Mouse (Mus musculus) liver, embryonic 15.5 days (tissue): ENCODE measurements around the gene Pdzd2. TPM values are rescaled to one million over a fixed set of nuclear protein-coding genes. Genes with fewer than 3 reads are reported as not detected.

Experiments
- ATAC-seq: fragments of 200-750 bp; cut with Nextera tagmentation; 2 replicates; pipeline ENCODE4 v1.8.0; 2017; ENCODE audit warnings: moderate number of reproducible peaks, mild to moderate bottlenecking, moderate library complexity; ENCODE audit not compliant: insufficient read depth
- H3K27ac ChIP-seq: fragments of 300-500 bp; sonication (generic); replicated peaks from 2 replicates; pipeline ENCODE4 v1.5.1; 2015; ENCODE audit warnings: mild to moderate bottlenecking, inconsistent platforms
- H3K27me3 ChIP-seq: fragments of 300-500 bp; sonication (generic); 2 replicates; pipeline ENCODE4 v1.6.1; 2015; ENCODE audit warnings: mild to moderate bottlenecking, inconsistent platforms
- H3K36me3 ChIP-seq: fragments of 300-500 bp; sonication (generic); replicated peaks from 2 replicates; pipeline ENCODE4 v1.6.1; 2015; ENCODE audit warnings: moderate library complexity, mild to moderate bottlenecking, inconsistent platforms
- H3K4me1 ChIP-seq: fragments of 300-500 bp; sonication (generic); replicated peaks from 2 replicates; pipeline ENCODE4 v1.6.1; 2015; ENCODE audit warnings: inconsistent platforms
- H3K4me2 ChIP-seq: fragments of 300-500 bp; sonication (generic); 2 replicates; pipeline ENCODE4 v1.6.1; 2015; ENCODE audit warnings: moderate library complexity, mild to moderate bottlenecking, inconsistent platforms
- H3K4me3 ChIP-seq: fragments of 300-500 bp; sonication (generic); replicated peaks from 2 replicates; pipeline ENCODE4 v1.5.1; 2015; ENCODE audit warnings: mild to moderate bottlenecking, inconsistent platforms
- H3K9ac ChIP-seq: fragments of 300-500 bp; sonication (generic); 2 replicates; pipeline ENCODE4 v1.6.1; 2015; ENCODE audit warnings: moderate library complexity, mild to moderate bottlenecking, inconsistent platforms
- H3K9me3 ChIP-seq: fragments of 300-500 bp; sonication (generic); replicated peaks from 2 replicates; pipeline ENCODE4 v1.6.1; 2016; ENCODE audit warnings: inconsistent platforms
- WGBS: fragments of 180-500 bp; shearing (Covaris S2); methylation state at CpG from one replicate; pipeline ENCODE4 v1.1.7; 2015; ENCODE audit warnings: mixed read lengths; ENCODE audit not compliant: insufficient replicate concordance; 5-methylcytosine and 5-hydroxymethylcytosine counted together
- polyA plus RNA-seq: library from polyadenylated mRNA; unstranded; fragments of >200 nt; fragmentation: Nextera tagmentation; extraction: Ambion mirVana; gene quantifications from 2 replicates; pipeline ENCODE4 v1.2.1, GENCODE M21; 2015

The Pdzd2 gene
- polyA plus RNA-seq, 1 experiment from 2014 or later: 0.78 TPM

- Histone ChIP-seq H3K9ac (no peak overlapping the region), H3K4me3 (no peak overlapping the region), H3K27ac (no peak overlapping the region), H3K4me1 (no peaks in the 10 kb centered on the region), H3K36me3 (no peaks in the 10 kb centered on the region), H3K27me3 (no peaks in the 10 kb centered on the region), H3K9me3 (no peaks in the 10 kb centered on the region), H3K4me2 (no peak overlapping the region)
- 76% methylated on average over 10 of the region's 10 CpGs for WGBS
- ATAC-seq: no peak
These were observed 345.0 kb downstream of the Pdzd2 start for GRCm38 (mm10) chr15:12394758-12395157.

- Histone ChIP-seq H3K4me2 (no peak overlapping the region), H3K27ac (no peak overlapping the region), H3K9me3 (no peaks in the 10 kb centered on the region), H3K27me3 (no peaks in the 10 kb centered on the region), H3K9ac (no peak overlapping the region), H3K36me3 (no peaks in the 10 kb centered on the region), H3K4me3 (no peak overlapping the region), H3K4me1 (no peaks in the 10 kb centered on the region)
- ATAC-seq: no peak
- WGBS: 71% methylated on average over 15 of the region's 15 CpGs
These were observed 350.8 kb downstream of the Pdzd2 start for GRCm38 (mm10) chr15:12388726-12389489.

DNA sequence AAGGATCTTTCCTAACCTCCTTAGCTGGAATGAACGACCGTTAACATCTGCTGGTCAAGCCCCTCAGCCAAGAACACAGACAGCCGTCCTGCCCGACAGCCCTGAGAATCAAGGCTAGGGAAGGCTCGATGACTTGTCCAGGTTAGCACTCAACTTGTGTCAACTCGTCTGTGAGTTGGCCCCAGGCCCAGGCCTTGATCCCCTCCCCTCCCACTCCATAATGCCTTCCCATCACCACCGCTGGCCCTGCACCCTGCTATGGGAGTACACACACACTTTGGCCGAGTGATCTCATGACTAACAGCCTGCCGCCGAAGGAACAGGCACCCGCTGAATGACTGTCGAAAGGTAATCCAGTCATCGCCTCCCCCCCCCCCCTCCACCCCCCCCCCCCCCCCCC, 355.0 kb downstream of the Pdzd2 start:
- no peak overlapping the region for H3K9ac ChIP-seq
- H3K4me2 ChIP-seq: no peak overlapping the region
- H3K36me3 ChIP-seq: no peaks in the 10 kb centered on the region
- H3K9me3 ChIP-seq: no peaks in the 10 kb centered on the region
- no peaks in the 10 kb centered on the region for H3K27me3 ChIP-seq
- no peak overlapping the region for H3K4me3 ChIP-seq
- H3K27ac ChIP-seq: no peak overlapping the region
- 77% methylated on average over 13 of the region's 13 CpGs for WGBS
- no peaks in the 10 kb centered on the region for H3K4me1 ChIP-seq
- no peak for ATAC-seq

DNA sequence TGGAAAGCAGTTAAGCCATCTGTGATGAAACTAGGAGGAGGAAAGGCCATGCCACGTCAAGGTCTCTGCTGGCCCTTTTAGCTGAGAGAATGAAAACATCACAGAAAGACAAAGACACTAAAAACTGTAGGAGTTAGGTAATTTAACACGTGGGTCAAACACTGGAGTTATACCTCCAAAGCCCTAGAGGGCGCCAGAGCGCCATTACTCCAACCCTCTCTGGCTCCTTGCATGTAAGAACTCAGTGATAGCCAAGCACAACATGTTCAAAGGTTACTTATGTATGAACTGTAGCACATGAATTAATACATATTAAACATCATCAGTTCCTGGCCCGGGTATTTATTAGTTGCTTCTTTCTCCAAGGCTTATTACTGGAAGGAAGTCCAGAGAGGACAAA, 359.2 kb downstream of the Pdzd2 start:
- Histone ChIP-seq H3K9ac (no peak overlapping the region), H3K9me3 (no peaks in the 10 kb centered on the region), H3K27ac (no peak overlapping the region), H3K36me3 (no peaks in the 10 kb centered on the region), H3K4me3 (no peak overlapping the region), H3K27me3 (no peaks in the 10 kb centered on the region), H3K4me1 (peaks cover 15% of the 10 kb centered on the region), H3K4me2 (no peak overlapping the region)
- 31% methylated on average over 5 of the region's 5 CpGs for WGBS
- ATAC-seq: no peak

DNA sequence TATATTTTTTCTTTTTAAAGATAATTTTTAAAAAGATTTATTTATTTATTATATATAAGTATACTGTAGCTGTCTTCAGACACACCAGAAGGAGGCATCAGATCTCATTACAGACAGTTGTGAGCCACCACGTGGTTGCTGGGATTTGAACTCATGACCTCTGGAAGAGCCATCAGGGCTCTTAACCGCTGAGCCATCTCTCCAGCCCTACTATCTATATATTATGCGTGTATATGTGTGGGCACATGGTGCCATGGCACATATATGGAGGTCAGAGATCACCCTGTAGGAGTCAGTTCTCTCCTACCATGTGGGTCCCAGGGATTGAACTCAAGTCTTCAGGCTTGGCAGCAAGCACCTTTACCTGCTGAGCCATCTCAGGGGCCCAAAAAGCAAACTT, 359.7 kb downstream of the Pdzd2 start:
- Histone ChIP-seq H3K27ac (no peak overlapping the region), H3K4me1 (peaks cover 20% of the 10 kb centered on the region), H3K27me3 (no peaks in the 10 kb centered on the region), H3K36me3 (no peaks in the 10 kb centered on the region), H3K9me3 (no peaks in the 10 kb centered on the region), H3K4me3 (no peak overlapping the region), H3K4me2 (no peak overlapping the region), H3K9ac (no peak overlapping the region)
- no peak for ATAC-seq
- WGBS: 71% methylated on average over 3 of the region's 3 CpGs

DNA sequence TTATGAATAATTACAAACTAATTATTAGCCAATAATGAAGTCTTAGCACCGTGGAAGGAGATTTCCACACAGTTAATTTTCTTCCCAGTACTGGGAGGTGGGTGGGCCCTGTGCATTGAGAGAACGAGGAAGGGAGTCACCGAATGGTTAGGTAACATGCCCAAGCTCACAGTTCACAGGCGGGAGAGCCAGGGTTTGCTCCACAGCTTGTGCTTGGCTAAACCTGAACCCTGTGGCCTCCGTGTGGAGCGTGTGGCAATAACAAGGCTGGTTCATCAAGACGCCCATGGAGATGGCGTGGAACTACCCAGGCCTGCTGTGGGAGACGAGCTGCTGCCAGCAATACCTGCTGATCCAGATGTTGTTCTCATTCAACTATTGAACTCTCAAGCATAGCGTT, 361.9 kb downstream of the Pdzd2 start:
- H3K9me3 ChIP-seq: no peaks in the 10 kb centered on the region
- H3K4me3 ChIP-seq: no peak overlapping the region
- H3K27ac ChIP-seq: no peak overlapping the region
- ATAC-seq: no peak
- WGBS: 71% methylated on average over 10 of the region's 10 CpGs
- H3K36me3 ChIP-seq: no peaks in the 10 kb centered on the region
- no peak overlapping the region for H3K4me2 ChIP-seq
- H3K9ac ChIP-seq: no peak overlapping the region
- peaks cover 30% of the 10 kb centered on the region for H3K4me1 ChIP-seq
- no peaks in the 10 kb centered on the region for H3K27me3 ChIP-seq

GRCm38 (mm10) chr15:12376491-12377069, 363.1 kb downstream of the Pdzd2 start:
- Histone ChIP-seq H3K27me3 (no peaks in the 10 kb centered on the region), H3K36me3 (no peaks in the 10 kb centered on the region), H3K4me3 (peak overlapping the region; percentile 48; the same call in 1 of the 2 replicates), H3K27ac (peak overlapping the region; percentile 25; the same call in 1 of the 2 replicates), H3K9ac (no peak overlapping the region), H3K4me2 (peak overlapping the region; percentile 79), H3K4me1 (peaks cover 30% of the 10 kb centered on the region), H3K9me3 (no peaks in the 10 kb centered on the region)
- WGBS: 14% methylated on average over 13 of the region's 13 CpGs
- no peak for ATAC-seq

- Histone ChIP-seq H3K9me3 (no peaks in the 10 kb centered on the region), H3K4me3 (peak overlapping the region; percentile 48), H3K36me3 (no peaks in the 10 kb centered on the region), H3K27ac (peak overlapping the region; percentile 25; the same call in 1 of the 2 replicates), H3K4me2 (peak overlapping the region; percentile 79), H3K4me1 (peaks cover 33% of the 10 kb centered on the region), H3K9ac (peak overlapping the region; percentile 56), H3K27me3 (no peaks in the 10 kb centered on the region)
- 4% methylated on average over 19 of the region's 19 CpGs for WGBS
- peak; percentile 78 for ATAC-seq
These were observed 363.9 kb downstream of the Pdzd2 start for GRCm38 (mm10) chr15:12375641-12376311.

DNA sequence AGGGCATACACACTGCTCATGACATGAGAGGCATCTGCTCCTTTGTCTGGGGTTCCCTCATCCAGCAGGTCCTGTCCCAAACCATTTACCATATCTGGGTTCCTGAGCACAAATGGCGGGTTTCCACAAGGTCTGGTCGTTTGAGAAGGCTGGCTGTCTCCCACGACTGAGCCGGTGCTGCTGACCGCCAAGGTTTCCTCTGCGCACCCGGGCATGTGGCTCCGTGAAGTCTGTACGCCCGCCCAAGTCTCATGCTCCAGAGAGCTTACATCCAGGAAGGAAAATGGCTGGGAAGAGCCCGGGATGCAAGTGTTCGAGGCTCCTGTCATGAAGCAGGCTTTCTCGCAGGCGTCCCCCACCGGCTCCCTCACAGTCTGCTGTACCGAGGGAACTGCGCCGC, 364.8 kb downstream of the Pdzd2 start:
- Histone ChIP-seq H3K9ac (no peak overlapping the region), H3K4me3 (peak overlapping the region; percentile 48), H3K27ac (no peak overlapping the region), H3K36me3 (no peaks in the 10 kb centered on the region), H3K27me3 (no peaks in the 10 kb centered on the region), H3K9me3 (no peaks in the 10 kb centered on the region), H3K4me1 (peaks cover 33% of the 10 kb centered on the region), H3K4me2 (peak overlapping the region; percentile 79)
- 57% methylated on average over 18 of the region's 18 CpGs for WGBS
- ATAC-seq: no peak

DNA sequence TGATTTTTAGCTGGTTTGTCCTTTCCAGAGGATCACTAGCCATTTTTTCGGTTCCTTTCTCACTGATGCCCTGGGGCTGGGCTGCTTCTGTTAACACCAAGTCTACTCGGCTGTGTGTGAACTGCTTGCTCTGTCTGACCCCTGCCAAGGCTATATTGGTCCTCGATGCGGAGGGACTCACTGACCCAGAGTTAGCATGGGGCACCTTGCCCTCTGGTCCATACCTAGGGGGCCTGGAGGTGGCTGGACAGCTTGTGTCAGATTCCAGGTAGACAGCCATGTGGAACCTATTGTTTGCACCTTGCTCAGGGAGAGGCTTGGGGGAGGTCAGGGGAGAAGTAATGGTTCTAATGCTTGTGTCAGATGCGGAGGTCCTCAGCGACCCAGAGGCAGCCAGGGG, 365.8 kb downstream of the Pdzd2 start:
- Histone ChIP-seq H3K36me3 (no peaks in the 10 kb centered on the region), H3K4me2 (no peak overlapping the region), H3K4me1 (peaks cover 34% of the 10 kb centered on the region), H3K4me3 (no peak overlapping the region), H3K27ac (no peak overlapping the region), H3K27me3 (no peaks in the 10 kb centered on the region), H3K9ac (no peak overlapping the region), H3K9me3 (no peaks in the 10 kb centered on the region)
- ATAC-seq: no peak
- 73% methylated on average over 6 of the region's 6 CpGs for WGBS

DNA sequence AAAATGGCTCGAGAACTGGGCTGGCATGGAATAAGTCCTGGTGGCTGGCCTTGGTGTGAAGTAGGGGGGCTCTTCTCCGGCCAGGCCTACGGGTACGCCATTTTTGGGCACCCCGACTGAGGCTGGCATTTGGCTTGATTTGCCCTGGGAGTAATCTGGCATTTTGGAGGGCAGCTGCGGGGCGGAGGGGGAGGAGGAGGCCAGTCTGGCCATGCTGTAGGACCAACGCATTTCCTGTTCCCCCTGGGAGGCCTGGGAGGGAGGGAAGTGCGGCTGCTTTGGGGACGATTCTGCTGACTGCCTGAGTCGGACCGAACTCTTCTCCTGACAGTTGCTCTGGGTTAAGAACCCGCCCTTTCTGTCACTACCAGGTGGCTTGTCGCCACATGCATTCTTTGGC, 366.2 kb downstream of the Pdzd2 start:
- WGBS: 72% methylated on average over 14 of the region's 14 CpGs
- Histone ChIP-seq H3K27ac (no peak overlapping the region), H3K4me3 (no peak overlapping the region), H3K9me3 (no peaks in the 10 kb centered on the region), H3K27me3 (no peaks in the 10 kb centered on the region), H3K9ac (no peak overlapping the region), H3K4me1 (peaks cover 38% of the 10 kb centered on the region), H3K36me3 (no peaks in the 10 kb centered on the region), H3K4me2 (no peak overlapping the region)
- ATAC-seq: no peak
